Mouse (Mus musculus) G1E (cell line): ENCODE measurements at regions not wholly inside any gene's neighbourhood (a gene's known extent, or its start where the extent isn't known, plus 50 kb on each side); places are given as distances from the start of the nearest gene placed in this dataset.

ENCODE experiments used
- CTCF ChIP-seq: IDR thresholded peaks from 2 replicates; pipeline ENCODE4 v1.5.1; 2012; ENCODE audit warnings: low read depth, low read length, inconsistent platforms, mixed read lengths
- GATA1 ChIP-seq: IDR thresholded peaks from 2 replicates; pipeline ENCODE4 v1.6.1; 2012; ENCODE audit warnings: borderline replicate concordance, low read length, inconsistent platforms, mixed read lengths
- GATA2 ChIP-seq: IDR thresholded peaks from 2 replicates; pipeline ENCODE4 v1.6.1; 2012; ENCODE audit warnings: low read depth, low read length, inconsistent platforms, borderline replicate concordance
- POLR2AphosphoS5 ChIP-seq: IDR thresholded peaks from 2 replicates; pipeline ENCODE4 v1.6.1; 2012; ENCODE audit warnings: low read depth, low read length, inconsistent platforms; ENCODE audit not compliant: insufficient replicate concordance
- TAL1 ChIP-seq: conservative IDR thresholded peaks from 2 replicates; pipeline ENCODE4 v1.6.1; 2012; ENCODE audit warnings: low read depth, low read length, inconsistent platforms, mixed read lengths

DNA sequence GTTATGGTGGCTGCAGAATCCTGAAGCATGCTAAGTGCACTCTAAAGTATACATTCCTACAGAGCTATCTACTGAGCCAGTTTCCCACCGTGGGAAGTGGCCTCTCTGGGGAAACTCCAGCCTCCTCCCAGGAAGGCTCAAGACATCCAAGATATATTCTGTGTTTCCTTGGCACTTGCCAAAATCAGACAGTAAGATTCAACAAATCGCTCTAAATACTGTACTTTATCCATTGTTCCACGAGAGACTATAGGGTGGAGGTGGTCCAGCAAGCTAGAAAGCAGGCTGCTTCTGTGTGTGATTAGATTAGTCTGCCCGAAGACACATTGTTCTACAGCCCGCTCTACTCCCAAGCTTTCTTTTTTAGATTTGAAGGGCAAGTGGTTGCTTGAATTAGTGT is 250.5 kb downstream of the Gm11361 start:
- no peak for TF ChIP-seq TAL1
- no peak for TF ChIP-seq POLR2AphosphoS5
- no peak for TF ChIP-seq CTCF
- TF ChIP-seq GATA1 = no peak
- no peak for TF ChIP-seq GATA2
